ENCODE assay signal across 9 mouse cellular contexts in genomic region chr11:76899758-76900738, GRCm38 (mm10).
DNase-seq lines count a peak whose midpoint lies in the region.
"Had no signal": no experiment of that assay in that cellular context is flagged by ENCODE, and none has a peak within 500 bp of the region (broad histone marks: within the 10 kb centered on the region; RNA-seq: fewer than 3 reads in every experiment).

No protein-coding gene starts in this region.

- peak; percentile 46 to 50 for DNase-seq in cerebellum, postnatal 10 days
- no peak for DNase-seq in cerebellum, adult 8-10 months
- peak; percentile 18 for DNase-seq in thymus, postnatal 4 days
- no peak for DNase-seq in thymus, adult 18-20 months
- peak; percentile 70 to 77 for DNase-seq in kidney, postnatal 25 days
- DNase-seq in ovary, postnatal 10 days (ENCODE audit: low spot score), result no peak
- no peak for DNase-seq in frontal cortex, postnatal 10 days (ENCODE audit: low spot score in 2 of 2)
- DNase-seq in layer of hippocampus, adult 9-10 months (ENCODE audit: low spot score), result no peak
- DNase-seq: thymus, adult 2 months had no signal

Comparison
In these comparisons a context has a peak if more than half of its experiments do, and no peak if none do; other contexts are left out.
1. DNase-seq: peak in cerebellum, postnatal 10 days (2 of 2), thymus, postnatal 4 days (single experiment) and kidney, postnatal 25 days (2 of 2); none in cerebellum, adult 8-10 months (single experiment), thymus, adult 18-20 months (0 of 2), ovary, postnatal 10 days (single experiment), frontal cortex, postnatal 10 days (0 of 2) and layer of hippocampus, adult 9-10 months (single experiment).